Mouse (Mus musculus) MEL (cell line): ENCODE measurements around the gene Sgsm1. TPM values are rescaled to one million over a fixed set of nuclear protein-coding genes. Genes with fewer than 3 reads are reported as not detected.

Source experiments
- DNase-seq: peaks from one replicate; pipeline ENCODE4 v3.0.0; 2011; ENCODE audit warnings: low read depth, low spot score
- H3K27ac ChIP-seq: 2 replicates; pipeline ENCODE4 v1.5.1; 2012; ENCODE audit warnings: low read depth, mild to moderate bottlenecking, control low read depth, low read length, moderate library complexity; ENCODE audit not compliant: control insufficient read depth
- H3K27me3 ChIP-seq, 2 experiments: fragments of 150-350 bp in 1 of 2; sonication (generic) in 1 of 2; 2 replicates each; pipeline ENCODE4 v1.6.1; 2012; ENCODE audit warnings: low read length in 2 of 2, mild to moderate bottlenecking in 2 of 2, improper control_type of control experiment in 1 of 2, moderate library complexity in 1 of 2; ENCODE audit not compliant: insufficient read depth in 2 of 2, control insufficient read depth in 1 of 2
- H3K36me3 ChIP-seq, 2 experiments: 2 replicates each; pipeline ENCODE4 v1.6.1; 2012 to 2014; ENCODE audit warnings: low read length in 2 of 2, improper control_type of control experiment in 1 of 2, inconsistent platforms in 1 of 2, mild to moderate bottlenecking in 1 of 2; ENCODE audit not compliant: insufficient read depth in 2 of 2, control insufficient read depth in 1 of 2
- H3K4me1 ChIP-seq, 2 experiments: fragments of 150-350 bp in 1 of 2; sonication (generic) in 1 of 2; 2 replicates each; pipeline ENCODE4 v1.6.1; 2012; ENCODE audit warnings: low read length in 2 of 2, improper control_type of control experiment in 1 of 2, mild to moderate bottlenecking in 1 of 2; ENCODE audit not compliant: insufficient read depth in 2 of 2, control insufficient read depth in 1 of 2
- H3K4me3 ChIP-seq, 2 experiments: fragments of 150-350 bp in 1 of 2; sonication (generic) in 1 of 2; 2 replicates each; pipeline ENCODE4 v1.5.1; 2012; ENCODE audit warnings: low read depth in 2 of 2, low read length in 2 of 2, mild to moderate bottlenecking in 2 of 2, moderate library complexity in 2 of 2, control low read depth in 1 of 2, improper control_type of control experiment in 1 of 2; ENCODE audit not compliant: control insufficient read depth in 1 of 2, insufficient read depth in 1 of 2
- H3K79me2 ChIP-seq: 2 replicates; pipeline ENCODE4 v1.6.1; 2012; ENCODE audit warnings: mild to moderate bottlenecking, low read length, moderate library complexity; ENCODE audit not compliant: control insufficient read depth, poor library complexity, insufficient read depth
- H3K9ac ChIP-seq: 2 replicates; pipeline ENCODE4 v1.6.1; 2012; ENCODE audit warnings: low read depth, mild to moderate bottlenecking, control low read depth, low read length, moderate library complexity; ENCODE audit not compliant: control insufficient read depth, poor library complexity, severe bottlenecking
- H3K9me3 ChIP-seq: fragments of 150-350 bp; sonication (generic); replicated peaks from 2 replicates; pipeline ENCODE4 v1.6.1; 2012; ENCODE audit warnings: mild to moderate bottlenecking, low read length, improper control_type of control experiment, moderate library complexity; ENCODE audit not compliant: insufficient read depth
- CTCF ChIP-seq, 3 experiments: IDR thresholded peaks in 2 of 3; conservative IDR thresholded peaks in 1 of 3; 2 replicates each; pipeline ENCODE4 v1.5.1; 2011 to 2012; ENCODE audit warnings: low read length in 3 of 3, low read depth in 2 of 3, mild to moderate bottlenecking in 2 of 3, improper control_type of control experiment in 1 of 3, inconsistent platforms in 1 of 3, mixed read lengths in 1 of 3, moderate library complexity in 1 of 3; ENCODE audit not compliant: control insufficient read depth in 1 of 3, insufficient read depth in 1 of 3, poor library complexity in 1 of 3, severe bottlenecking in 1 of 3
- ELF1 ChIP-seq: IDR thresholded peaks from 2 replicates; pipeline ENCODE4 v1.6.1; 2014; ENCODE audit warnings: low read depth, mild to moderate bottlenecking, inconsistent platforms, low read length, improper control_type of control experiment, moderate library complexity
- HCFC1 ChIP-seq: IDR thresholded peaks from 2 replicates; pipeline ENCODE4 v1.6.1; 2012; ENCODE audit warnings: low read depth, mild to moderate bottlenecking, inconsistent platforms, low read length, improper control_type of control experiment, moderate library complexity
- MAFK ChIP-seq: IDR thresholded peaks from 2 replicates; pipeline ENCODE4 v1.6.1; 2011; ENCODE audit warnings: low read depth, mild to moderate bottlenecking, low read length, improper control_type of control experiment, borderline replicate concordance
- MXI1 ChIP-seq: IDR thresholded peaks from 2 replicates; pipeline ENCODE4 v1.6.1; 2011; ENCODE audit warnings: mild to moderate bottlenecking, low read depth, low read length, improper control_type of control experiment
- MYB ChIP-seq: IDR thresholded peaks from 2 replicates; pipeline ENCODE4 v1.6.1; 2011; ENCODE audit warnings: mild to moderate bottlenecking, low read depth, low read length, improper control_type of control experiment
- NRF1 ChIP-seq: IDR thresholded peaks from 2 replicates; pipeline ENCODE4 v1.6.1; 2014; ENCODE audit warnings: low read depth, mild to moderate bottlenecking, inconsistent platforms, low read length, improper control_type of control experiment, moderate library complexity; ENCODE audit not compliant: poor library complexity, insufficient read depth, severe bottlenecking
- RCOR1 ChIP-seq: IDR thresholded peaks from 2 replicates; pipeline ENCODE4 v1.6.1; 2012; ENCODE audit warnings: low read depth, mild to moderate bottlenecking, inconsistent platforms, low read length, improper control_type of control experiment
- UBTF ChIP-seq: IDR thresholded peaks from 2 replicates; pipeline ENCODE4 v1.6.1; 2012; ENCODE audit warnings: low read depth, mild to moderate bottlenecking, inconsistent platforms, low read length, improper control_type of control experiment, moderate library complexity, borderline replicate concordance; ENCODE audit not compliant: insufficient read depth
- ZMIZ1 ChIP-seq: IDR thresholded peaks from 2 replicates; pipeline ENCODE4 v1.6.1; 2012; ENCODE audit warnings: low read depth, mild to moderate bottlenecking, inconsistent platforms, low read length, improper control_type of control experiment, moderate library complexity
- polyA plus RNA-seq, 2 experiments: library from polyadenylated mRNA; stranded (reverse) in 1 of 2; unstranded in 1 of 2; fragments of >175 nt in 1 of 2; fragments of >200 nt in 1 of 2; gene quantifications; 2 replicates each; pipeline versions ENCODE4 v1.2.1 to v1.2.4; 2012; ENCODE audit warnings: low replicate concordance in 2 of 2, low read depth in 1 of 2; ENCODE audit not compliant: insufficient read length in 2 of 2, insufficient read depth in 1 of 2, missing spikeins in 1 of 2
- total RNA-seq: library from RNA; depleted of rRNA; stranded (reverse); fragments of 300-350 nt; gene quantifications from 2 replicates; pipeline ENCODE4 v1.2.3, GENCODE M21; 2012

Sgsm1 gene
- total and polyA plus RNA-seq, 3 experiments, result not detected

DNA sequence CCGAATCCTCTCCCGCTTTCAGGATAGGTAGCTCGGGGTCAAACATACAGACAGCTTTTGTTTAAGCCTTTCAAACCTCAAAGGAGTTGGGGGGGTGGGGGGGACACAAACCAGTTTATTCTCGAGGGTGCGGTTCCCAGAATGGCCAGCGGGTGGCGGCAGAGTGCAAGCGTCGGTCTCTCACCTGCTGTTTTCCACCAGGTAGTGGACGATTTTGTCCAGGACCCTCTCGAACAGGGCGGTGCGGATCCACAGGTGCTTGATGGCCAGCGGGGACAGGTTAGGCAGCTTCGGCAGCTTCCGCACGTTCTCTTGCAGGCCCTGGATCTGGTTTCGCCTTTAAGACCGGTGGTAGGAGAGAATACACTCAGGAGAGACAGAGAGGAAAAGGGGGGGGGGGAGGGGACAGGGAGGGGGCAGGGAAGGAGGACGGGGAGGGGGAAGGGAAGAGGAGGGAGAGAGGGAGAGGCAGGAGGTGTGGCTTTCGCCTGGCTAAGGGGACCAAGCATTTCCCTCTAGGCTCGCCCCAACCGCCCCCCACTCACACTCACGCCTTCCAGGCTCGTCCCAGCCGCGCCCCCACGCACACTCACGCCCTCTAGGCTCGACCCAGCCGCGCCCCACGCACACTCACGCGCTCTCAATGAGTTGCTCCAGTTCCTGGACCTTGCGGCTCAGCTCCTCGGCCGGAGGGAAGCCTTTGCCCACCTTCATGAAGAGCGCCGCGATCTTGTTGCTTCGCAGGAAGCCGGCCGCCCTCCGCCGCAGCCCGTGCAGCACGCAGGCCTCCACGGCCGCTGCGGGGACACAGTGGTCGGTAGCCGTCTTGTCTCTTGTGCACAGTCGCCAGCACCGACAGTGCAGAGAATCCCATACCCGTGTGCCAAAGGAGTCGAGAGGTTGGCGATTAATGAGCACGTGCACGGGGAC, 23.7 kb downstream of the Sgsm1 start:
- Histone ChIP-seq H3K4me3 (no peak overlapping the region), H3K9me3 (no peaks in the 10 kb centered on the region)

DNA sequence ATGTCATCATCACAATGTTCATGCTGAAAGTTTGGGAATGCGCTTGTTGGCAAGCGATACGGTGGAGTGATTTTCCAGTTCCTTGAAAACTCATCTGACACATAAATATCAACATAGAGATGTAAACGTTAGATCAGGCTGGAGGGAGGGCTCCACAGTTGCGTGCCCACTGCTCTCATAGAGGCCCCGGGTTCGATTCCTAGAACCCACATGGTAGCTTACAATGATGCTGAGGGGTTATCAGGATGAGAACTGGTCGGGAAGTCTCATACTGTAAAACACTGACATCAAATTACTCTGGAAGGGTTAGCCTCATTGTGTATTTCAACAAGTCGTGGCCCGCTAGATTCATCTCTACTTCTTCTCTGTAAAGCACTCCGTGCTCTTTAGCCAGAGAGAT, 24.5 kb downstream of the Sgsm1 start:
- Histone ChIP-seq H3K79me2 (no peaks in the 10 kb centered on the region), H3K9me3 (no peaks in the 10 kb centered on the region), H3K36me3 (no peaks in the 10 kb centered on the region), H3K27ac (no peak overlapping the region), H3K27me3 (no peaks in the 10 kb centered on the region), H3K4me1 (no peaks in the 10 kb centered on the region), H3K4me3 (no peak overlapping the region), H3K9ac (no peak overlapping the region)
- DNase-seq, result no peak
- TF ChIP-seq ZMIZ1, result no peak
- no peak for TF ChIP-seq ELF1

More for the DNA sequence above, 23.7 kb downstream of the Sgsm1 start:
- no peak overlapping the region for H3K27ac ChIP-seq
- no peaks in the 10 kb centered on the region for H3K79me2 ChIP-seq
- H3K4me1 ChIP-seq, result no peaks in the 10 kb centered on the region
- TF ChIP-seq MYB, result no peak
- peak in 2 of 3 experiments; percentile 12 to 63; a peak in 4 of 6 replicates for TF ChIP-seq CTCF (IDR thresholded peaks at IDR 0.05 in 2 of 3, conservative IDR thresholded peaks at IDR 0.05 in 1 of 3; ENCODE audit: control insufficient read depth in 1 of 3, insufficient read depth in 1 of 3, low read depth in 2 of 3, low read length in 3 of 3, poor library complexity in 1 of 3, severe bottlenecking in 1 of 3)
- no peaks in the 10 kb centered on the region for H3K27me3 ChIP-seq
- no peak overlapping the region for H3K9ac ChIP-seq
- H3K36me3 ChIP-seq, result no peaks in the 10 kb centered on the region
- DNase-seq, result no peak

DNA sequence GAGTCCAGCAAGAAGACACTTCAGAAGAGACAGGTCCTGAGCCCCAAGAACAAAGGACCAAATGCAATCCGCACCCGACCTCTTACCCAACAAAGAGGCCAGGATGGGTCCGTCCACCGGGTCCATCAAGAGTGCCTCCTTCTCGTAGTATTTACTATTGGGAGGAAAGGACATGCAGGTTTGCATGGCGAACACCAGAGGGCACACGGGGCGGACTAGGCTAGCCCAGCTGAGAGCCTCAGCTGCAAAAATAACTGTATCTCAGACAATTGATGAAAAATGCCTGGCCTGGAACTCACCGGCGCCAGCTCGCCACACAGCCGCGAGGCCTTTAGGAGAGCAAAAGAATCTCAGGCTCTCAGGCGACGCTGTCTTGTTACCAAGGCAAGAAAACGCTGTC, 25.0 kb downstream of the Sgsm1 start:
- Histone ChIP-seq H3K27ac (no peak overlapping the region), H3K9me3 (no peaks in the 10 kb centered on the region), H3K36me3 (no peaks in the 10 kb centered on the region), H3K4me3 (no peak overlapping the region), H3K9ac (no peak overlapping the region), H3K79me2 (no peaks in the 10 kb centered on the region), H3K4me1 (no peaks in the 10 kb centered on the region), H3K27me3 (no peaks in the 10 kb centered on the region)
- no peak for DNase-seq
- TF ChIP-seq ZMIZ1, result no peak
- no peak for TF ChIP-seq RCOR1
- no peak for TF ChIP-seq HCFC1
- no peak for TF ChIP-seq MAFK
- TF ChIP-seq ELF1, result no peak
- TF ChIP-seq MXI1, result no peak
- no peak for TF ChIP-seq UBTF
- TF ChIP-seq NRF1, result no peak
